Mouse (Mus musculus) kidney, embryonic 16.5 days (tissue): Measurements from ENCODE around the gene Ell3. TPM values are rescaled to one million over a fixed set of nuclear protein-coding genes. Genes with fewer than 3 reads are reported as not detected.
"Not testable (repeated sequence)": the region's sequence is repeated elsewhere in the genome, so short reads cannot be mapped to it uniquely, and the experiment has no call there.

Experiments used
- ATAC-seq: fragments of 200-750 bp; cut with Nextera tagmentation; 2 replicates; pipeline ENCODE4 v1.8.0; 2017; ENCODE audit warnings: moderate TSS enrichment; ENCODE audit not compliant: low FRiP score, low TSS enrichment
- H3K27ac ChIP-seq: fragments of 300-500 bp; sonication (generic); 2 replicates; pipeline ENCODE4 v1.5.1; 2014; ENCODE audit warnings: low read length
- H3K27me3 ChIP-seq: fragments of 300-500 bp; sonication (generic); 2 replicates; pipeline ENCODE4 v1.6.1; 2014; ENCODE audit warnings: low read length, control low read depth, mixed read lengths; ENCODE audit not compliant: insufficient read depth
- H3K36me3 ChIP-seq: fragments of 300-500 bp; sonication (generic); 2 replicates; pipeline ENCODE4 v1.6.1; 2014; ENCODE audit warnings: low read length, control low read depth, mixed read lengths; ENCODE audit not compliant: insufficient read depth
- H3K4me1 ChIP-seq: fragments of 300-500 bp; sonication (generic); 2 replicates; pipeline ENCODE4 v1.6.1; 2014; ENCODE audit warnings: low read length, control low read depth, mixed read lengths; ENCODE audit not compliant: insufficient read depth
- H3K4me2 ChIP-seq: fragments of 300-500 bp; sonication (generic); replicated peaks from 2 replicates; pipeline ENCODE4 v1.6.1; 2014; ENCODE audit warnings: low read depth, low read length
- H3K4me3 ChIP-seq: fragments of 300-500 bp; sonication (generic); 2 replicates; pipeline ENCODE4 v1.5.1; 2014; ENCODE audit warnings: mild to moderate bottlenecking, low read length
- H3K9ac ChIP-seq: fragments of 300-500 bp; sonication (generic); replicated peaks from 2 replicates; pipeline ENCODE4 v1.6.1; 2014; ENCODE audit warnings: low read length
- H3K9me3 ChIP-seq: fragments of 300-500 bp; sonication (generic); 2 replicates; pipeline ENCODE4 v1.6.1; 2016; ENCODE audit warnings: low read length, control low read depth
- WGBS: fragments of 180-500 bp; shearing (Covaris S2); extraction: QIAGEN DNeasy Blood & Tissue Kit; methylation state at CpG from one replicate; pipeline ENCODE4 v1.1.7; 2014; 5-methylcytosine and 5-hydroxymethylcytosine counted together
- polyA plus RNA-seq: library from polyadenylated mRNA; unstranded; fragments of >200 nt; fragmentation: Nextera tagmentation; extraction: Ambion mirVana; gene quantifications from 2 replicates; pipeline ENCODE4 v1.2.1, GENCODE M21; 2015

The Ell3 gene
- polyA plus RNA-seq: 12.3 and 14.5 TPM in 2 replicates

DNA sequence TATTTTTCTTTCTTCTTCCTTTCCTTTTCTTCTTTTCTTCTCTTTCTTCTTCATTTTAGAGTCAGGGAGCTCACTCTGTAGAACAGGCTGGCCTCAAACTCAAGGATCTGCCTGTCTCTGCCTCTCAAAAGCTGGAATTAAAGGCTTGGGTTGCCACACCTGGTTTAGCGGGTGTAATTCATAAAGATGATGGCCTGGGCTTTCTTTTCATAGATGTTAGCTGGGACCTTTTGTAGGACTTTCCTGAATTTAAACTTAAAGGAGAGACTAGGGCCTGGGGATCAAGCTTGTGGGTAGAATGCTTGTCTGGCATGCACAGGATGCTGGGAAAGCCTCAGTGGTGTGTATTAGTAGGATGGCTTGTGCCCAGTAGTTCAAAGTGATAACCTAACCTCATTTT, at the start of gene Ell3:
Gene Ell3, minus strand, starts transcription at position 101 of the 400 bp plus-strand sequence.
- peaks cover 16% of the 10 kb centered on the region for H3K4me1 ChIP-seq
- no peaks in the 10 kb centered on the region for H3K9me3 ChIP-seq
- H3K9ac ChIP-seq: no peak within 1 kb of the TSS
- no peaks in the 10 kb centered on the region for H3K27me3 ChIP-seq
- no peak within 1 kb of the TSS for H3K27ac ChIP-seq
- H3K4me2 ChIP-seq: peak within 1 kb of the TSS; percentile 60
- peaks cover 4% of the 10 kb centered on the region for H3K36me3 ChIP-seq
- 89% methylated on average over 1 of the region's 1 CpGs for WGBS
- H3K4me3 ChIP-seq: peak within 1 kb of the TSS; percentile 46
- ATAC-seq: no peak

DNA sequence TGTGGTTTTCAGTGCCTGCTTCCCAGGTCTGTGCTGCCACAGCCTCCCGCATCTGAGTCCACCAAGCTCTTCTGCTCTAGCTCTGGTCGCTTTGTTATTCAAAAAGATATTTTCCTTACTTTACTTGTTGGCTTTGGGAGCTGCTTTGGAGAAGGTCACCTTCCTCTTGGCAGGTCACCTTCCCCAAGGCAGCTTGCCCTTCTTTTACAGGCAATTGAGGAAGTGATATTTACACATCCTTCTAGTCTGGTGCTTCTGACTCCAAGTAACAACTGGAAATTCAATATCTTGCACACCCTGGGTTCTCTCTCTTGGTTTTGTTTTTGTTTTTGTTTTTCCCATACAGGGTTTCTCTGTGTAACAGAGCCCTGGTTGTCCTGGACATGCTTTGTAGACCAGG, 40.3 kb upstream of the Ell3 start:
- not testable (repeated sequence) for H3K4me2 ChIP-seq, H3K4me3 ChIP-seq, H3K27me3 ChIP-seq, H3K36me3 ChIP-seq, ATAC-seq, H3K9me3 ChIP-seq, H3K9ac ChIP-seq, H3K27ac ChIP-seq, H3K4me1 ChIP-seq
- WGBS: 88% methylated on average over 1 of the region's 2 CpGs

DNA sequence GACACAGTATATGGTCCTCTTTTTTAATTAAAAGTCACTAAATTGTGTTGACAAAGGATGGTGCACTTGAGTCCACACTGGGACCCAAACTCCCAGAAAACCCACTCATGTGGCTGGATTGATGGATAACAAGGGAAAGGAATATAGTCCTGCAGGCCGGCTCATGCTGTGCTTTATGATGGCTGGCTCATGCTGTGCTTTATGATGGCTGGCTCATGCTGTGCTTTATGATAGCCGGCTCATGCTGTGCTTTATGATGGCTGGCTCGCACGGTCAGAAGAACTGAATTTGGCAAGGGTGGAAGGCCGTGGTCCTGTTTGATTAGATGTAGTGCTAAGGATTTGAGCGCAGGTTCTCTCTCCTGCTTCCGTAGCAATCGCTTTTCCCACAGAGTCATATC, 39.5 kb upstream of the Ell3 start:
- WGBS: 41% methylated on average over 8 of the region's 8 CpGs
- H3K27ac ChIP-seq: no peak overlapping the region

DNA sequence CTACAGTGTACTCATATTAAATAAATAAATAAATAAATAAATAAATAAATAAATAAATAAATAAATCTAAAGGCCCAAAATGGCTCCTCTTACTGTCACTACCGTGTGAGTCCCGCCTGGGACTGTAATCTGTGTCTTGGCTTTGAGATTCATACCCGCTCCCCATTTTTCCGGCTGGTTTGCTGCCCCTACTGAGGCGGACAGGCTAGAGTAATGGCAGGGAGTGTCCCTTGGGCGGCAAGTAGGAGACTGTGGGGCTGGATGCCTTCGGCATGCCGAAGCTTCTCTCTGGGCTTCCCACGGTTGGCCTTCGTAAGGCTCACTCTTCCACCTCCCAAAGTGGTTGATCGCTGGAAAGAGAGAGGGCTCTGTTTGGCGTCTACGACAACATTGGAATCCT, 36.8 kb upstream of the Ell3 start:
- not testable (repeated sequence) for ATAC-seq, H3K4me2 ChIP-seq, H3K9me3 ChIP-seq, H3K4me1 ChIP-seq, H3K27me3 ChIP-seq, H3K27ac ChIP-seq, H3K36me3 ChIP-seq, H3K4me3 ChIP-seq, H3K9ac ChIP-seq
- 90% methylated on average over 13 of the region's 13 CpGs for WGBS

More for the DNA sequence above, 39.5 kb upstream of the Ell3 start:
- no peak overlapping the region for H3K9ac ChIP-seq
- H3K36me3 ChIP-seq: no peaks in the 10 kb centered on the region
- H3K4me2 ChIP-seq: no peak overlapping the region
- no peaks in the 10 kb centered on the region for H3K4me1 ChIP-seq
- H3K27me3 ChIP-seq: no peaks in the 10 kb centered on the region
- no peak overlapping the region for H3K4me3 ChIP-seq
- ATAC-seq: no peak
- no peaks in the 10 kb centered on the region for H3K9me3 ChIP-seq

DNA sequence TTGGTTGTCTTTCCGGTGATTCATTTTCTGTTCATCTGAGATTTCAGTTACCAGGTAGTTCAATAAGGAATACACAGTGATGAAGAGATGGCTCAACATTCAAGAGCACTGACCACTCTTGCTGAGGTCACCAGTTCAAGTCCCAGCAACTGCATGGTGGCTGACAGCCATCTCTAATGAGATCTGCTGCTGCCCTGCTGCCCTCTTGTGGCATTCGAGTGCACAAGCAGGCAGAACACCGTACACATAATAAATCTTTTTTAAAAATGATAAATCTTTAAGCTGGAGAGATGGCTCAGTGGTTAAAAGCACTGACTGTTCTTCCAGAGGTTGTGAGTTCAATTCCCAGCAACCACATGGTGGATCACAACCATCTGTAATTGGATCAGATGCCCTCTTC, 36.4 kb upstream of the Ell3 start:
- ATAC-seq: no peak
- Histone ChIP-seq H3K9me3 (no peaks in the 10 kb centered on the region), H3K4me2 (no peak overlapping the region), H3K4me3 (no peak overlapping the region), H3K27ac (no peak overlapping the region), H3K36me3 (no peaks in the 10 kb centered on the region), H3K4me1 (no peaks in the 10 kb centered on the region), H3K27me3 (no peaks in the 10 kb centered on the region), H3K9ac (no peak overlapping the region)
- WGBS: 66% methylated on average over 3 of the region's 3 CpGs

DNA sequence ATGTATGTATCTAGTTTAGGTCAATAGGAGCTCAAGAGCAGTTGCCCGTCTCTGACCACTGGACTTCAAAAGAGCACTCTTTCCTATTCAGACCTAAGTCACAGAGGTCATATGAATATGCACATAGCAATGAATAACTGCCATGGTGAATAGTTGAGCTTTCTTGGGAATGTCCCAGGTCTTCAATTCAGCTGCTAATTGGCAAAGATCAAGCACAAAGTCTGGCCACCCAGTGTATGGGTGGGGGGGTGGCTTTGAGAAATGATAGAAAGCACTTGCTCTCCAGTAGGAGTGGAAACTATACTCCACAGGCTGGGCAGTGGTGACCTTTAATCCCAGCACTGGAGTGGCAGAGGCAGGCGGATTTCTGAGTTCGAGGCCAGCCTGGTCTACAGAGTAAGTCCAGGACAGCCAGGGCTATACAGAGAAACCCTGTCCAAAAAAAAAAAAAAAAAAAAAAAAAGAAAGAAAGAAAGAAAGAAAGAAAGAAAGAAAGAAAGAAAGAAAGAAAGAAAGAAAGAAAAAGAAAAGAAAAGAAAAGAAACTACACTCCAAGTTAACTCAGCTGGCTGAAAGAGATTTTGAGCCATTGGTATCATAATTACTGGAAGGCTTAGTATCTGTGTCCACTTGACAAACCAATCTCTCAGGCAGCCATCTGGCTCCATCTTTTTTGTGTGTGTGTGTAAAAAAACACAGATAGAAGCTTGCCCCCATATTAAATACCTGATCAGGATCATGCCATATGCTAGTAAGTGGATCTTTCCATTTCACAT, 33.6 kb upstream of the Ell3 start:
- no peak overlapping the region for H3K4me3 ChIP-seq
- no peak overlapping the region for H3K4me2 ChIP-seq
- no peak for ATAC-seq
- H3K4me1 ChIP-seq: peaks cover 4% of the 10 kb centered on the region
- no peaks in the 10 kb centered on the region for H3K36me3 ChIP-seq
- H3K27me3 ChIP-seq: no peaks in the 10 kb centered on the region
- H3K27ac ChIP-seq: no peak overlapping the region
- no peak overlapping the region for H3K9ac ChIP-seq
- no peaks in the 10 kb centered on the region for H3K9me3 ChIP-seq
- WGBS: 88% methylated on average over 3 of the region's 3 CpGs

DNA sequence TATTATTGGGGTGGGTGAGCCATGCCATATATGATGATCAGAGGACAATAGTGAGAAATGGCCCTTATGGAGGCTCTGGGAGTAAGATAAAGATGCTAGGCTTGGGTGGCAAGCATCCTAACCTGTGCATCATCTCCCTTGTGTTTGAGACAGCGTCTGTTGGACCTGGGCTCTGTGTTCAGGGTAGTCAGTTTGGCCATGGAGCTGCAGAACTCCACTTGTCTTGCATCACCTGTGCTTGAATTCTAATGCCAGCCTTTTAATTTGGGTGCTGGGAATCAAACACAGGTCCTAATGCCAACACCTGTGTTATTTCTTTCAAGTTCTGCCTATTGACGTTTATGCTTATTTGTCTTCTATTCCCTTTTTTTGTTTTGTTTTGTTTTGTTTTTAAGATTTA, 31.2 kb upstream of the Ell3 start:
- H3K27me3 ChIP-seq, H3K4me3 ChIP-seq, ATAC-seq, H3K27ac ChIP-seq, H3K9ac ChIP-seq, H3K36me3 ChIP-seq, H3K4me2 ChIP-seq, H3K9me3 ChIP-seq, H3K4me1 ChIP-seq: not testable (repeated sequence)
- WGBS: 98% methylated on average over 2 of the region's 2 CpGs

DNA sequence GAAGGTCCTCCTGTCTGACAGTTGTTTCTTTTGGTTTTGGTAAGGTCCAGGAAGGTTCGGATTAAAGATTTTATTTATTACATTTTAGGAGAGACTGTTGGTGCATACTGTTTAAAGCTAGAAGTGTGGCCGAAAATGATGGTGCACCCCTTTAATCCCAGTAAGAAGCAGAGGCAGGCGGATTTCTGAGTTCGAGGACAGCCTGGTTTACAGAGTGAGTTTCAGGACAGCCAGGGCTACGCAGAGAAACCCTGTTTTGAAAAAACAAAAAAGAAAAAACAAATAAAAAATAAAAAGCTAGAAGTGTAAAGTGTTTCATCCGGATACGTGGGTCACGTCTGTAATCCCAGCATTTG, 30.1 kb upstream of the Ell3 start:
- peak overlapping the region; percentile 73 for H3K9ac ChIP-seq
- H3K27me3 ChIP-seq: no peaks in the 10 kb centered on the region
- peak overlapping the region; percentile 67; the same call in 1 of the 2 replicates for H3K27ac ChIP-seq
- H3K4me3 ChIP-seq: peak overlapping the region; percentile 71
- ATAC-seq: no peak; the same call in 1 of the 2 replicates
- H3K4me1 ChIP-seq: peaks cover 4% of the 10 kb centered on the region
- 32% methylated on average over 8 of the region's 8 CpGs for WGBS
- peak overlapping the region; percentile 68 for H3K4me2 ChIP-seq
- H3K9me3 ChIP-seq: no peaks in the 10 kb centered on the region
- H3K36me3 ChIP-seq: no peaks in the 10 kb centered on the region

DNA sequence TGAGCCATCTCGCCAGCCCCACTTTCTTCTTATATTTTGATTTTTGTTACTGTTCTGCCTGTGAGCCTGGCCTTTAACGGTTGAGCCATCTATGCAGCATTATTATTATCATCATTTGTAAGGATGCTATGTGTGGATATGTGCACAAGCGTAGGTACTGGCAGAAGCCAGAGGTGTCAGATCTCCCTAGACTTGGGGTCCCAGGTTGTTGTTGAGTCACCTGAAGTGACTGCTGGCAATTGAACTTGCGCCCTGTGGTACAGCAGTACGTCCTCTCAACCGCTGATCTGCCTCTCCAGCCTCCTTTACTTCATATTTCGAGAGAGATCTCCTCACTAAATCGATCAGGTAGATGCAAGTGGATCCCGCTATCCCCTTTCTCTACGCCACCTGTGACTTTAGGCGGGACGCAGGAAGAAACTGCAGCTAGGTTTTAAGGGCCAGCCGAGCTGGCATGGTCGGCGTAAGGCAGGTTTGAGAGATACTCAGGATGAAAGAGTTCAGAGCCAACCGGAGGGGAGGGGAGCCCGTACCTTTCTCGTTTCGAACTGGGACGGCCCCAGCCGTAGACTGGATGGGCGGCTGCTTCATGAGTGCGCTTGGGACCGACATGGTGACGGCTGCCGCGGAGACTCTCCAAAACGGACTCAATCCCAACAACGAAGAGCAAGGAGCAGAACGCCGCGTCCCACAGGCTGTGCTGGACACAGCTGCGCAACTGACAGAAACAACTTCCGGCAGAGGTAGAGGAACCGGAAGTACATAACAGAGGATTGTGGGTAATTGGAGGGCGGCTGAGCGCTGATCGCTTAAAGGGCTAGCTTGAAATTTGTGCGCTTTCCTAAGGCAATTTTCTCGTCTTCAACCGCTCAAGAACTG, 29.5 kb upstream of the Ell3 start, which contains the start of gene Mfap1b:
Gene Mfap1b, minus strand, starts transcription at position 767 of the 879 bp plus-strand sequence.
- peak within 1 kb of the TSS; percentile 67; the same call in 1 of the 2 replicates for H3K27ac ChIP-seq
- not testable (repeated sequence) for H3K36me3 ChIP-seq, H3K4me1 ChIP-seq, H3K27me3 ChIP-seq, H3K9me3 ChIP-seq
- peak; percentile 94 for ATAC-seq
- WGBS: 5% methylated on average over 39 of the region's 41 CpGs
- peak within 1 kb of the TSS; percentile 73 for H3K9ac ChIP-seq
- H3K4me3 ChIP-seq: peak within 1 kb of the TSS; percentile 71
- H3K4me2 ChIP-seq: peak within 1 kb of the TSS; percentile 68

DNA sequence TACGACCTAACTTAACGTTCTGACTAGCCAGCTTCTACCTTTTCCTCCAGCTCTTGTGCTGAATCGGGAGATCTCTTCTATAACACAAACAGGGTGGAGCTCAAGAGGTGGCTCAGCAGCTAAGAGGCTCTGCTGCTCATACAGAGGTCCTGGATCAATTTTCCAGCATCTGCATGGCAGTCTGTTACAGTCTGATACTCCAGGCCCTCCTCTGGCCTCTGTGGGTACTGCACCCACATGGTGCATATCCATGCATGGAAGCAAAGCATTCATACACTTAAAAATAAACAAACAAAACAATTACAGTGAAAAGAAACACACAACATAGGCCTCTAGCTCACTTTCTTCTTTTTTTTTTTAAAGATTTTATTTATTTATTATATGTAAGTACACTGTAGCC, 28.7 kb upstream of the Ell3 start:
- H3K27ac ChIP-seq, H3K9ac ChIP-seq, H3K4me2 ChIP-seq, H3K27me3 ChIP-seq, ATAC-seq, H3K4me1 ChIP-seq, H3K36me3 ChIP-seq, H3K4me3 ChIP-seq, H3K9me3 ChIP-seq: not testable (repeated sequence)
- WGBS: 91% methylated on average over 3 of the region's 3 CpGs
